Mouse (Mus musculus) heart, postnatal 0 days (tissue): ENCODE measurements at regions not wholly inside any gene's neighbourhood (a gene's known extent, or its start where the extent isn't known, plus 50 kb on each side); places are given as distances from the start of the nearest gene placed in this dataset.

Experiments used
- CTCF ChIP-seq: IDR thresholded peaks from 2 replicates; pipeline ENCODE4 v1.5.1; 2016; ENCODE audit warnings: antibody characterized with exemption, control low read depth, low read depth
- EP300 ChIP-seq: IDR thresholded peaks from 2 replicates; pipeline ENCODE4 v1.6.1; 2016; ENCODE audit warnings: antibody characterized with exemption, low read depth

- TF ChIP-seq CTCF (no peak), EP300 (no peak)
Observed at GRCm38 (mm10) chr19:27566060-27566459, 136.4 kb upstream of the Pum3 start.
